Mouse (Mus musculus): Measurements from ENCODE around the gene Gm45213. TPM values are rescaled to one million over a fixed set of nuclear protein-coding genes. Genes with fewer than 3 reads are reported as not detected.

Gm45213 gene
- polyA plus RNA-seq, 1 experiment from 2014 or later = not detected

DNA sequence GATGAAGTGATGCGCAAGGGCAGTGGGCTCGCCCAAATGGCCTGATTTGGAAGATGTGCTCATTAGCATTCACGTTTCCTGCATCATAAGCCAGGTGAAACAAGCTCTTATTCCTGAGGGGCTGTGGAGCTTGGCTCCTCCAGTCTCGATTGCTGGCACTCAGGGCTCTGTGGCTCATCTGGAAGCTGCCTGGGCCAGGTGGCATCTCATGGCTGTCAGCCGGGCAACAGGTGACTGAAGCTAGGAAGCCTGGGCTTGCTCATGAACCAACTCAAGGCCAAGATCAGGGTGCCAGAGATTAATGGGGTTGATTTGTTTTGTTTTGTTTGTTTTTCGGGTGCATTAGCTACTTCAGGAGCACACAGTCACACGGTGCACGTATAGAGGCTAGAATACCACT lies 49.3 kb downstream of the Gm45213 start:
- Histone ChIP-seq H3K9ac (replicated peaks; ENCODE audit: low read depth, low read length) (no peak overlapping the region), H3K27me3 (ENCODE audit: control insufficient read depth, insufficient read depth, low read length) (no peaks in the 10 kb centered on the region), H3K36me3 (ENCODE audit: control insufficient read depth, insufficient read depth, low read length) (peaks cover 25% of the 10 kb centered on the region), H3K27ac (ENCODE audit: low read depth, low read length) (no peak overlapping the region), H3K9me3 (ENCODE audit: control insufficient read depth, low read length) (no peaks in the 10 kb centered on the region), H3K4me3 (ENCODE audit: low read depth, low read length) (no peak overlapping the region), H3K4me2 (ENCODE audit: low read depth, low read length) (no peak overlapping the region), H3K4me1 (ENCODE audit: control insufficient read depth, insufficient read depth, low read length) (no peaks in the 10 kb centered on the region)
- WGBS = 90% methylated on average over 8 of the region's 8 CpGs
- no peak for ATAC-seq (ENCODE audit: low read depth)

DNA sequence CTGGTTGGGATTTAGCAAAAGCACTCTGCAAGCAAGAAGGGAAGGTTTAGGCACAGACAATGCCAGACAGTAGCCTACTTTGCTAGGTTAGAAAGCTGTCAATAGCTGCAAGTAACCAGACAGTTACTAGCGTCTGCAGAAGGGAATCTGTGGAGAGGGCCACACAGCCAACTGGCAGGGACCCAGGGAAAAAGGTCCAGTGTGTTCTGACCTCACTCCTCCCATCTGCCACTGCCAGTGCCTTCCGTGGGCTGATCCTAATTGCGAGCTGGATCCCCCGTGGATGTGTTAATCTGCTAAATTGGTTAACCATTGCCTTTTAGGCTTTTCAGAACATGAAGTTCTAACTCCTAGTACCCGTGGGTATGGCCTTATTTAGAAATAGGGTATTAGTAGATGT lies 50.7 kb downstream of the Gm45213 start:
- Histone ChIP-seq H3K27me3 (ENCODE audit: control insufficient read depth, insufficient read depth, low read length) (no peaks in the 10 kb centered on the region), H3K4me2 (ENCODE audit: low read depth, low read length) (no peak overlapping the region), H3K4me3 (ENCODE audit: low read depth, low read length) (no peak overlapping the region), H3K9ac (replicated peaks; ENCODE audit: low read depth, low read length) (no peak overlapping the region), H3K9me3 (ENCODE audit: control insufficient read depth, low read length) (no peaks in the 10 kb centered on the region), H3K27ac (ENCODE audit: low read depth, low read length) (no peak overlapping the region), H3K4me1 (ENCODE audit: control insufficient read depth, insufficient read depth, low read length) (no peaks in the 10 kb centered on the region), H3K36me3 (ENCODE audit: control insufficient read depth, insufficient read depth, low read length) (peaks cover 21% of the 10 kb centered on the region)
- WGBS = 83% methylated on average over 5 of the region's 5 CpGs
- no peak for ATAC-seq (ENCODE audit: low read depth)

DNA sequence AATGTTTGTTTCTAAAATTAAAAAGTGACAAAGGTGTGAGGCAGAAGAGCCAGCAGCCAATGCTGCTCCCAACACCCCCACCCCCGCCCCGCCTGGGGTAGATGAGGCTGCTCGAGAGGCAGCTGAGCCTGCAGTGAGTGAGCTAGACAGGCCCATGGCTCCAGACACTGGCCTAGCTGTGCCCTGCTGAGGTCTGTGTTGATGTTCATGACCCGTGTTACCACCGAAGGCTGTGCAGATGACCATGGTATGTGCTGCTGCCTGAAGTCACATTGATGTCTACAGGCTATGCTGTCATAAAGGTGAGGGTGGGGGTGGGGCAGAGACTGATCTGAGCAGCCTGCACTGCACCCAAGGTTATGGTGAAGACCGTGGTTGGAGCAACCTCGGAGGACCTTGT lies 55.4 kb downstream of the Gm45213 start:
- no peak overlapping the region for H3K4me2 ChIP-seq (ENCODE audit: low read depth, low read length)
- no peak for ATAC-seq (ENCODE audit: low read depth)

DNA sequence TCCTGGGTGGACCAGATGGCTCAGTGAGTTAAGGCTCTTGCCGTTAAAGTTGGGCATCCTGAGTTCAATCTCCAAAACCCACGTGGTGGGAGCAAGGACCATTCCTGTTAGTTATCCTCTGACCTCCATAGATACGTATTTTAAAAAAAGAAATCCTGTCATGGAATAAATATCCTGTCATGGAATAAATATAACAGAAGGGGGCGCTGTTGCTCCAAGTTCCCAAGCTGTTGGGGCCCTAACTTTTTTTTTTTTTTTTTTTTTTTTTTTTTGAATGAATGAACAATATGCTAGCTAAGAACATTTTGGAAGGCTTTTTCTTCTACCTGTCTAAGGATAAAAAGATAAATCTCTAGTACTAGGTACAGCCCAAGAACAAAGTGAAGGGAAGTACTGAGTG lies 58.5 kb downstream of the Gm45213 start:
- Histone ChIP-seq H3K36me3 (ENCODE audit: control insufficient read depth, insufficient read depth, low read length) (no peaks in the 10 kb centered on the region), H3K4me2 (ENCODE audit: low read depth, low read length) (no peak overlapping the region), H3K9me3 (ENCODE audit: control insufficient read depth, low read length) (no peaks in the 10 kb centered on the region), H3K4me1 (ENCODE audit: control insufficient read depth, insufficient read depth, low read length) (no peaks in the 10 kb centered on the region), H3K4me3 (ENCODE audit: low read depth, low read length) (no peak overlapping the region), H3K27ac (ENCODE audit: low read depth, low read length) (no peak overlapping the region), H3K27me3 (ENCODE audit: control insufficient read depth, insufficient read depth, low read length) (no peaks in the 10 kb centered on the region), H3K9ac (replicated peaks; ENCODE audit: low read depth, low read length) (no peak overlapping the region)
- 9% methylated on average over 4 of the region's 4 CpGs for WGBS
- no peak for ATAC-seq (ENCODE audit: low read depth)

More for the DNA sequence above, 55.4 kb downstream of the Gm45213 start:
- no peaks in the 10 kb centered on the region for H3K36me3 ChIP-seq (ENCODE audit: control insufficient read depth, insufficient read depth, low read length)
- H3K4me1 ChIP-seq (ENCODE audit: control insufficient read depth, insufficient read depth, low read length) = no peaks in the 10 kb centered on the region
- WGBS = 92% methylated on average over 7 of the region's 7 CpGs
- H3K27ac ChIP-seq (ENCODE audit: low read depth, low read length) = no peak overlapping the region
- no peaks in the 10 kb centered on the region for H3K9me3 ChIP-seq (ENCODE audit: control insufficient read depth, low read length)
- no peak overlapping the region for H3K4me3 ChIP-seq (ENCODE audit: low read depth, low read length)
- H3K27me3 ChIP-seq (ENCODE audit: control insufficient read depth, insufficient read depth, low read length) = no peaks in the 10 kb centered on the region
- H3K9ac ChIP-seq (replicated peaks; ENCODE audit: low read depth, low read length) = no peak overlapping the region

DNA sequence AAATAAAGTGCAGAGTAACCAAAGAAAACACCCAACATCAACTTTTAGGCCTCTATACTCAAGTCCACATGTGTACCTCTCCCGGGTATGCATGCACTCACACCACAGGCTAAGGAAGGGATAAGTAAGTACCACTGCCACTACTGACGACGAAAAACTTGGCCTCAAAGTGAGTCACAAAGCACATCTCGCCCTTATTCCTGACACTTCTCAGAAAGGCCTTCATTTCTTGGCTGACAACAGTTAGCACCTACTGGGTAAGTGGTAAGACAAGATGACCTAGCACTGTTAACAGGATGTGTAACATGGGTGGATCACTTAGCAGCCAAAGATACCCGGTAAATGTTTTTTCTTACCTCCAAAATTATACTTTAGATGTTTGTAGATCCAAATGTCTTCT lies 61.1 kb downstream of the Gm45213 start:
- Histone ChIP-seq H3K9ac (replicated peaks; ENCODE audit: low read depth, low read length) (no peak overlapping the region), H3K9me3 (ENCODE audit: control insufficient read depth, low read length) (no peaks in the 10 kb centered on the region), H3K4me1 (ENCODE audit: control insufficient read depth, insufficient read depth, low read length) (no peaks in the 10 kb centered on the region), H3K27ac (ENCODE audit: low read depth, low read length) (no peak overlapping the region), H3K4me2 (ENCODE audit: low read depth, low read length) (no peak overlapping the region), H3K27me3 (ENCODE audit: control insufficient read depth, insufficient read depth, low read length) (no peaks in the 10 kb centered on the region), H3K36me3 (ENCODE audit: control insufficient read depth, insufficient read depth, low read length) (no peaks in the 10 kb centered on the region), H3K4me3 (ENCODE audit: low read depth, low read length) (no peak overlapping the region)
- ATAC-seq (ENCODE audit: low read depth) = no peak
- WGBS = 94% methylated on average over 5 of the region's 5 CpGs

DNA sequence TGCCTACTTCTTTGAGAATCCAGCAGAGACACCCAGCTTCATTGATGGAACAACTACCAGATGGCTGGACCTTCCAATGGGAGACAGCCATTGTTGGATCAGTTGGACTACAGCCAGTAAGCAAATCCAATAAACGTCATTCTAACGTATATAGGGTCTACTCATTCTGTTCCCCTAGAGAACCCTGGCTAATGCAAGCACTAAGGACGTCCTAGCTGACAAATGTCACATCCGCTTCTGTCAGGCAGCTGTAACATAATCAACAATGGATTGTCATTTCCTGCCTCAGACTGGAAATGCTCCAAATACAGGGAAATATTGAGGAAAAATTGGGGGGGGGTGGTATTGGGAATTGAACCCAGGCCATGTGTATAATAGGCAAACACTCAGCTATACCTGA lies 62.4 kb downstream of the Gm45213 start:
- Histone ChIP-seq H3K27me3 (ENCODE audit: control insufficient read depth, insufficient read depth, low read length) (no peaks in the 10 kb centered on the region), H3K36me3 (ENCODE audit: control insufficient read depth, insufficient read depth, low read length) (no peaks in the 10 kb centered on the region), H3K4me2 (ENCODE audit: low read depth, low read length) (no peak overlapping the region), H3K4me1 (ENCODE audit: control insufficient read depth, insufficient read depth, low read length) (peaks cover under 1% of the 10 kb centered on the region; the same call in 1 of the 2 replicates), H3K9me3 (ENCODE audit: control insufficient read depth, low read length) (no peaks in the 10 kb centered on the region), H3K4me3 (ENCODE audit: low read depth, low read length) (no peak overlapping the region), H3K27ac (ENCODE audit: low read depth, low read length) (no peak overlapping the region), H3K9ac (replicated peaks; ENCODE audit: low read depth, low read length) (no peak overlapping the region)
- WGBS = 48% methylated on average over 4 of the region's 4 CpGs
- ATAC-seq (ENCODE audit: low read depth) = no peak

DNA sequence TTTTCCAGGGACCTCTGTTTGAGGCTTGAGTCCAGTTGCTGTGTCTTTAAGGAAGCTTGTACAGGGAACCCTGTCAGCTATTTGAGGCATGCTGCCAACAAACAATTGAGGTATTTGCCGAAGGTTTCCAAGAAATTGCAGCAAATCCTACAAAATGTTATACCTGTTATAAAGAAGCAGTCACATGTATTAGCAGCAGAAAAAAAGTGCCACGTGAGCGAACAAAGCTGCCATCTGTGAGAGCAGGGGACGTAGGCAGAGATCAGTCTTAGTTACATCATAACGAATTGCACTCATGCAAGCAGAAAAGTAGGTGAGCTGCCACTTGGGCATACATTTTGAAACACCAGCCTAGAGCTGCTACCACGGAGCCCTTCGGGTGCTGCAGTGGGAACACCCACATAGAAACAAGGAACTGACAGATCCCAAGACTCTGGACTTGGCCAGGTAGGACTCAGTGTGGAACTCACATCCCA lies 63.2 kb downstream of the Gm45213 start:
- ATAC-seq (ENCODE audit: low read depth) = no peak
- Histone ChIP-seq H3K9me3 (ENCODE audit: control insufficient read depth, low read length) (no peaks in the 10 kb centered on the region), H3K4me1 (ENCODE audit: control insufficient read depth, insufficient read depth, low read length) (peaks cover 8% of the 10 kb centered on the region), H3K4me2 (ENCODE audit: low read depth, low read length) (no peak overlapping the region), H3K27ac (ENCODE audit: low read depth, low read length) (no peak overlapping the region), H3K27me3 (ENCODE audit: control insufficient read depth, insufficient read depth, low read length) (no peaks in the 10 kb centered on the region), H3K4me3 (ENCODE audit: low read depth, low read length) (no peak overlapping the region), H3K9ac (replicated peaks; ENCODE audit: low read depth, low read length) (no peak overlapping the region), H3K36me3 (ENCODE audit: control insufficient read depth, insufficient read depth, low read length) (no peaks in the 10 kb centered on the region)
- WGBS = 78% methylated on average over 7 of the region's 7 CpGs

DNA sequence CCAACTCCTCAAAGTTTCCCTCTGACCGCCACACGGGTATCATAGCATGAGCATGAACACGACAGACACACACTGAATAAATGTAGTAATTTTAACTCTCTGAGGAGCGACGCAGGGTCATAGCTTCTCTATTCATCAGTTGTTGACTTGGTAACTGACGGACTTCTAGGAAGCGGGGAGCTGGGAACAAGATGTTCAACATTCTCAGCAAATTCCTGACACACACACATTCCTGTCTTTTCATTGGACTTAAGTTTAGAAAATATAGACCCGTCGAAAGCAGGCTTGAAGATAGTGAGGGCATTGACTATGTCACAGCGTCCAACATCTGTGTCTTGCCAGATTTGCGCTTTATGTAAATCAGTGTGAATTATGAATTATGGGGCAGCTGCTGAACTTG lies 63.8 kb downstream of the Gm45213 start:
- H3K4me1 ChIP-seq (ENCODE audit: control insufficient read depth, insufficient read depth, low read length) = peaks cover 11% of the 10 kb centered on the region
- H3K9me3 ChIP-seq (ENCODE audit: control insufficient read depth, low read length) = no peaks in the 10 kb centered on the region
- no peaks in the 10 kb centered on the region for H3K27me3 ChIP-seq (ENCODE audit: control insufficient read depth, insufficient read depth, low read length)
- no peak overlapping the region for H3K4me2 ChIP-seq (ENCODE audit: low read depth, low read length)
- H3K27ac ChIP-seq (ENCODE audit: low read depth, low read length) = no peak overlapping the region
- H3K9ac ChIP-seq (replicated peaks; ENCODE audit: low read depth, low read length) = no peak overlapping the region
- 82% methylated on average over 11 of the region's 11 CpGs for whole genome bisulfite sequencing
- H3K4me3 ChIP-seq (ENCODE audit: low read depth, low read length) = no peak overlapping the region
- no peaks in the 10 kb centered on the region for H3K36me3 ChIP-seq (ENCODE audit: control insufficient read depth, insufficient read depth, low read length)
- ATAC-seq (ENCODE audit: low read depth) = no peak

DNA sequence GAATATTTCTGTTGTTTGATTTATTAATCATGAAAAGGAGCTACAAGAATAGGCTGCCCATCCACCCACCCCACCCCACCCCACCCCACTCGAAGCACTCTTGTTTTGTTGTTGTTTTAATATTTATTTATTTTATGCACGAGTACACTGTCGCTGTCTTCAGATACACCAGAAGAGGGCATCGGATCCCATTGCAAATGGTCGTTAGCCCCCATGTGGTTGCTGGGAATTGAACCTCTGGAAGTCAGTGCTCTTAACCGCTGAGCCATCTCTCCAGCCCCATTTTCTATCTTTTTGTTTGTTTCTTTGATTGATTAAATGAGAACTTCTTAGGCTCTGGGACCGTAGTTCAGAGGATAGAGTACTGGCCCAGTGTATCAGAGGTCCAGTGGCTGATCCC lies 64.5 kb downstream of the Gm45213 start:
- Histone ChIP-seq H3K4me1 (ENCODE audit: control insufficient read depth, insufficient read depth, low read length) (peaks cover 12% of the 10 kb centered on the region), H3K27me3 (ENCODE audit: control insufficient read depth, insufficient read depth, low read length) (no peaks in the 10 kb centered on the region), H3K4me2 (ENCODE audit: low read depth, low read length) (no peak overlapping the region), H3K9ac (replicated peaks; ENCODE audit: low read depth, low read length) (no peak overlapping the region), H3K36me3 (ENCODE audit: control insufficient read depth, insufficient read depth, low read length) (no peaks in the 10 kb centered on the region), H3K4me3 (ENCODE audit: low read depth, low read length) (no peak overlapping the region), H3K9me3 (ENCODE audit: control insufficient read depth, low read length) (no peaks in the 10 kb centered on the region), H3K27ac (ENCODE audit: low read depth, low read length) (no peak overlapping the region)
- no peak for ATAC-seq (ENCODE audit: low read depth)
- 10% methylated on average over 7 of the region's 7 CpGs for WGBS

Data from neural tube, embryonic 14.5 days (tissue).